Mouse (Mus musculus): ENCODE measurements around the gene Ajap1. TPM values are rescaled to one million over a fixed set of nuclear protein-coding genes. Genes with fewer than 3 reads are reported as not detected.

Gene Ajap1
- total RNA-seq (2021) = under 1 TPM; 0.14 to 0.22 TPM
- long read RNA-seq, experiment 1, partial matches to known transcripts = 0 of 1 reads
- long read RNA-seq, experiment 1, other reads (novel, unspliced or antisense) = 0 of 1 reads
- long read RNA-seq, experiment 2 = 0 reads

DNA sequence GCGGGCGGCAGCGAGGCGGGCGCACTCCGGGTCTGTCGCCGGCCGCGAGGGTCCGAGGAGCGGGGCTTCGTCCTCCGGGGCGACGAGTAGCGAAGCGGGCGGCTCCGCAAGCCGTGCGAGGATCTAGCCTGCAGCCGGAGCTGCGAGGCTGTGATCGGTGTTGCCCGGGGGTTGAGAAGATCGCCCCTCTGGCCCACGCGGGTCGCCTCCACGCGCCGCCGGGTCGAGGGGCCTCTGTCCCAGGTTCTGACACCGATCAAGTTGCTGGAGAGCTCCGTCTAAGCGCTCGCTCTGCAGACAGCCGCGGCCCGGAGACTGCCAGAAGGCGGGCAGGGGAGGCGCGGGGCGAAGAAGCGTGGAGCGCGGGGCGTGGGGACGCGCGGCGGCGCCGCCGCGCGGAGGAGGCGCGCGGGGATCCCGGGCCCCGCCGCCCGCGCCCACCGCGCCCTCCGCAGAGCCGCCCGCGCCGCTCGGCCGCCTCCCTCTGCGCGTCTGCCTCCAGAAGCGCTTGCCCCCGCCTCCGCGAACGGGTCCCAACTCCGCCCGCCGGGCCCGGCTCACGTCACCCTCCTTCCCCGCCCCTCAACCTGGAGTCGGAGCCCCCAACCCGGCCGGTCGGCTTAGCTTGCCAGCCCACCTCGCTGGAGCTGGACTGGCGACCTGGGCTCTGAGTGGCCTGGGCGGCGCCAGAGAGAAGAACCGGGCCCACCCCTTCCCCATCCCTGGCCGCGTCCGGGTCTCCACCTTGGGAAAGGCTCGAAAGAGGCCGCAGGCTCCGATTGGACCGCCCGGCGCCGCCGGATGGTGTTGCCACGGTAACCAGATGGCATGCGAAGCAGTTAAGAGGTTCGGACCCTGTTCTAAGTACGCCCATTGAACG, at the start of gene Ajap1:
Ajap1 (minus strand) TSS at position 353 of the 880 bp plus-strand sequence.
- peak in 1 of 2 experiments; percentile 9 for DNase-seq
- intact Hi-C loops (cut with DNase I) = loop anchor here (5.0 to 10.0 kb wide), 4 partner anchors 308 to 950 kb away; no protein-coding TSS in a partner anchor

DNA sequence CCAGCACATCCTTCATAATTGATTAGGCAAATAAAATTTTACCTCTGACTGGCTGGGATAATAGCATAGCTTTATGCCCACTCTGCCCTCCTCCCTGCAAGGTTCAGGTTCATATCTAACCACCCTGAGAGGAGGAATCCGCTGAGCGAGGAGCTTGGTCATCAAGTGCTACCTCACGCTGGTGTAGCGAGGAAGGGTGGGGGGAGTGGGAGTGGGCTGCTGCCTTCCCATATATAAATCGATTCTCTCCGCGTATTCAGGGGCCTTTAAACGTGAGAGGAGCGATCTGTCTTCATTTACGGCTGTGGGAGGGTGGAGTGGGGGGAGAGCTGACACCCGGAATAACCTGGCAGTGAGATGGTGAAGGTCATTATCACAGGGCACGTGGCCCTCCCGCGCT, 47.9 kb upstream of the Ajap1 start:
- intact Hi-C loops (cut with DNase I) = no loop called here
- DNase-seq = no peak

DNA sequence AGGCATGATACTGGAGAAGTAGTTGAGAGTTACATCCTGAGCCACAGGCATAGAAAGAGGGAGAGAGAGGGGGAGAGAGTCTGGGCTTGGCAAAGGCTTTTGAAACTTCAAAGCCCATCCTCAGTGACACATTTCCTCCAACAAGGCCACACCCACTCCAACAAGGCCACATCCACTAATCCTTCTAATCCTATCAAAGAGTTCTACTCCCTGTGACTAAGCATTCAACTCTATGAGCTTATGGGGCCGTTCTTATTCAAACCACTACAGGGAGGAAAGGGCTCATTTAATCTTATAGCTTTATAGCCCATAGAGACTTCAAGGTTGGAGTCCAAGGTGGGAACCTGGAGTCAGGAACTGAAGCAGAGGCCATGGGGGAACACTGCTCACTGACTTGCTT, 39.0 kb upstream of the Ajap1 start:
- DNase-seq = no peak
- intact Hi-C loops (cut with DNase I) = no loop called here

DNA sequence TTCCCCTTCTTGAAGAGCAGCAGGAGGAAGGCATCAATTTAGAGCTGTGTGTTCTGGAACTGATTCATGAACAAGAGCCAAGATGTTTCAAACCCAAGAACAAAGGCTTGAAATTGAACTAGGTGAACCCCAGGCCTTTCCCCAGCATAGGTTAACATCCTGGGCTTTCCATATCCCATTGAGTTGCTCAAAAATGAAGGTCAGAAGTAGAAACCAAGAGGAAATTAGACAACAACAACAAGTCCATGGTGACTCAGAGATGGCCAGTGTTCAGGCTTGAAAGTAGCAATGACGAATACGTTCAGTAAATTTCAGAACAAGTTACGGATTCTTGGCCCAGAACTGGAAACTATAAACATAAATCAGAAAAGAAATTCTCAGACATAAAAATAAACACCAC, 37.3 kb upstream of the Ajap1 start:
- DNase-seq = no peak
- intact Hi-C loops (cut with DNase I) = no loop called here

DNA sequence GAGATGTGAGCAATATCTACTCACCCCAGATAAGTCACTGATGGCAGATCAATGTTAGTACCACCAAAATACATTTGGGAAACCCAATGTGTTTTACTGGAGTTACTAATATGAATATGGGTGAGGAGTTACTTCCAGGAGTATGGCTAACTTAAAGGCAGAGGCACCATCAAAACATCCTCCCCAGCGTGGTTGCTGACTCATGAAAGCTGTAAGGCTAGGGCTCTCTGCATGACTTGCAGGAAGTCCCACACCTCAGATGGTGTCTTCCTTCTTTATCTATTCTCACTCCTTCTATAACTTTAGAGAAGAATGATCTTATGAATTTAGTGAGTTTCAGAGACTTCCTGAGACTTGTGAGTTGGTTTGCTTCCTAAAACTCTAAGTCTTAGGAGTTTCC, 36.7 kb upstream of the Ajap1 start:
- intact Hi-C loops (cut with DNase I) = no loop called here
- no peak for DNase-seq

DNA sequence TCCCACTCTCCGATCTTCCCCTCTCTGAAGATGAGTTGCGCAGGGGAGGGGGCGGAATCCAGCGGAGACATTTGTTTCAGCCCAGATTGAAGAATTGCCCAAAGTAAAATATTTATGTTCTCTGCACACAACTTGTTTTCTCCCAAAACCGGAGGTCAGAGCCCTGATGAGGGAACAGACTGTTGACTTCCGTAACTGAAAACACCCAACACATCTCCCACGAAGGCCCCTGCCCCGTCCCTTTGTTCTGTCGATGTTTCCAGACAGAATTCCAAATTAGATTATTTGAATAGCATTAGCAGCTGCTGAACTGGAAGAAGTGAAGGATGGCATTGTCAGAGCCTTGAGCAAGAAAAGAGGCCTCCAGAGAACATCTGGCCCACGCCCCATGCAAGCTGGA, 33.2 kb upstream of the Ajap1 start:
- DNase-seq = no peak

DNA sequence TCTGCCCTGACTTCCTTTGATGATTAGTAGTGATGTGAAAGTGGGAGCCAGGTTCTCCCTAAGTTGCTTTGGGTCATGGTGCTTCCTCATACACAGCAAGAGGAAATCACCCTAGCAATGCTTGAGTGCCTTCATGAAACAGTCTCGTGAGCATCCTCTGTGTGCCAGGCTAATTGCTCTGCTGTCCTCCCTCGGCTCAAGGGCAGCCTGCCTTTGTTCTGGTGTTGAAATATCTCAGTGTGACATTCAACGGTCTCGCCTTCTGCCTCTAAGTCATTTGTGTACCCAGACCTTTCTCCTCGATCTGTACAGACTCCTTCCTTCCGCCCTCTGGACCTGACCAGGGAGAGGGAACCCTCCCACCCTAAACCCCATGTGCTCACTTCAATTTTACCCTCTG, 31.5 kb upstream of the Ajap1 start:
- no peak for DNase-seq
- intact Hi-C loops (cut with DNase I) = no loop called here

More for the DNA sequence above, 33.2 kb upstream of the Ajap1 start:
- intact Hi-C loops (cut with DNase I) = no loop called here

DNA sequence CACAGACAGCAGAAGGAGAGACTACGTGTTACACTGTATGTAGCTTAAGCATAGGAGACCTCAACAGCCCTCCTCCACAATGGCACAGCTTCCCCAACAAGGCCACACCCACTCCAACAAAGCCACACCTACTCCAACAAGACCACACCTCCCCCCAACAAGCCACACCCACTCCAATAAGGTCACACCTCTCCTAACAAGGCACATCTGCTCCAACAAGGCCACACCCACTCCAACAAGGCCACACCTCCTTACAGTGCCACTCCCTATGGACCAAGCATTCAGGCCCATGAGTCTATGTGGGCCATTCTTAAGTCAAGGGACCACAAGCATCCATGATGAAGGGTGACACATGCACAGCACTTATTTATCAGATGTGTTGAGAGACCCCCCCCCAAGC, 28.9 kb upstream of the Ajap1 start:
- intact Hi-C loops (cut with DNase I) = no loop called here

DNA sequence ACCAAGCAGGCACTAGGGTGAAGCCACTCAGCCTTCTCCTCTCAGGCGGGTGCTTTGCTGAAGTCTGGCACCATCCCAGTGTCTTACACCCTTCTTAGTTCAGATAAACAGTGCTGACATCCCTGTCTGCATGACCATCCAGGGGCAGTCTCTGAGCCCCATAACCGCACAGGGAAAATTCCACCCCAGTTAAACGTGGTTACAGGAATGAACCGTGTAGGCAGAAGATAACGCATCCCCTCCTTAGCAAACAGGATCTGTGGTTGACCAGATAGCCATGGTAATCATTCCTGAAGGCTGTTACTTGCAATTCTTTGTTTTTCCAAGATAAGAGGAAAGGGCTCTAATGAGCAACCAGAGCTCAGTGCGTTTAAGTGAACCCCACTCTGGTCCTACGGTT, 19.3 kb upstream of the Ajap1 start:
- intact Hi-C loops (cut with DNase I) = no loop called here
- DNase-seq = no peak

More for the DNA sequence above, 28.9 kb upstream of the Ajap1 start:
- no peak for DNase-seq

DNA sequence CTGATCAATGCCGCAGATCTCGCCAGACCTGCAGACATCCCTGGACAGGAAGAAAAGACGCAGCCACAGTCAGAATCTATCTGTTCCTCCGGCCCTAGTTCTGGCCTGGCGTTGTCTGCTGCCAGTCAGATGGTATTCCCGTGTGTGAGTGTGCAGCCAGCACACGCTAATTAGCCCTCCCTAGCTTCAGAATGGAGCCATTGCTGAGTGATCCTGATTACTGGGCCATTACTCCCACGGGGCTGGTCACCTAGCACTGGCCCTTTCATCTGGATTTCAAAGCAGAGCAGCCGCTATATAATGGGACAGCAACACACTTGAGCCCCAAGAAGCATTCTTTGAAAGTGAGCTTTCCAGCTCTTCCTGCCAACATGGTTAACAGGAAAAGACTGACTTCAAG, 9.8 kb upstream of the Ajap1 start:
- intact Hi-C loops (cut with DNase I) = no loop called here

DNA sequence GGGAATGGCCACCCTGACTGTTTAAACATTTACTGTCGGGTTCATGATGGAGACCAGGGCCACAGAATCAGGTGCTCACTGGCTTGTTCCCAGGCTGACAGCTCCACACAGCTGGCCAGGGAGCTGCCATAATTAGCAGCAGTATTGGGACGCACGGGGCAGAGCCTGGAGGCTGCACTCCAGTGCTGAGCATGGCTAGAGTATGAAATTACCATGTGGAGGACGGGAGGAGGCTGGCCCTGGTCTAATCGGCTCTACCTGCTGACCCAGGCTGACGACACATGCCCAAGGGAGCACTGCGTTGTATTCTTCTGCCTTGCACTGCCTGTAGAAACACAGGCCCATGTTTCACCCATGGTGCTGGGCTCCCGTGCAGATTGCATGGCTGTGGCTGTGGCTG, 6.5 kb upstream of the Ajap1 start:
- intact Hi-C loops (cut with DNase I) = loop anchor here (10.0 kb wide), 3 partner anchors 314 to 864 kb away; no protein-coding TSS in a partner anchor
- no peak for DNase-seq

More for the DNA sequence above, 9.8 kb upstream of the Ajap1 start:
- no peak for DNase-seq

DNA sequence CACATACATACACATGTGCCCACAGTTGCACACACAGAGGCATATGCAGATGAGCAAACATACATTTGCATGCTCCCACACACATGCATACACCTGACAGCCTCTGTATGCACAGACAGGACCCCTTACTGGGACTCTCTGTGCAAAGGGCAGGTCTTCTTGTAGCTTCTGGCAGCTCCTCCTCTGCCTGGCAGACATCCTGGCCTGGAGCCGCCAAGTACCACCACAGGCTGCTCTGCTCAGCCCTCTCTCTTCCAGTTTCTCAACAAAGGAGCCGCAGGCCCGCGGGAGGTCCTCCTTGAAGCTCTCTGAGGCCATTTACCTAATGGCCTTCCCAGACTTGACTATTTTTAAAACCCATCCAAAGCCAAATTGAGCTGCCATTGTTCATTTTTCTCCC, 3.3 kb upstream of the Ajap1 start:
- intact Hi-C loops (cut with DNase I) = loop anchor here (10.0 kb wide), 3 partner anchors 311 to 861 kb away; no protein-coding TSS in a partner anchor
- DNase-seq = no peak

DNA sequence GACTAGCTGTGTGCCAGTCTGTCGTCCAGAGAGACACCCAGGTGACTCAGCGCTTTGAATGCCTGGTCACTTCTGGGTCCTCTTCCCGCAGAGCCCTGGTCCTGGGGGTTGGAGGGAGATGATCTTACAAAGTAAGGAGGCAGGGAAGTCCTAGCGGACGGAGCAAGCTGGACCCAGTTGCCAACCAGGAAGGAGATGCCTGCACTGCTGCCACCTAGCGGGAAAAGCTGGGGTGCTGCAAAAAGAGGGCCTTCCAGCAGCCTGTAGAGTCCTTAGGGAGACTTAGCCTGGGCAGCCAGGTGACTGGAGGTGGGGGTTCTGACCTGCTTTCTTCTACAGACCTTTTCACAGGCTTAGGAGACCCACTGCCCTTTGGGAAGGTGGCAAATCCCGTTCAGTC, 1.8 kb upstream of the Ajap1 start:
- peak; percentile 67 to 75 for DNase-seq
- intact Hi-C loops (cut with DNase I) = loop anchor here (5.0 to 10.0 kb wide), 4 partner anchors 310 to 952 kb away; no protein-coding TSS in a partner anchor

DNA sequence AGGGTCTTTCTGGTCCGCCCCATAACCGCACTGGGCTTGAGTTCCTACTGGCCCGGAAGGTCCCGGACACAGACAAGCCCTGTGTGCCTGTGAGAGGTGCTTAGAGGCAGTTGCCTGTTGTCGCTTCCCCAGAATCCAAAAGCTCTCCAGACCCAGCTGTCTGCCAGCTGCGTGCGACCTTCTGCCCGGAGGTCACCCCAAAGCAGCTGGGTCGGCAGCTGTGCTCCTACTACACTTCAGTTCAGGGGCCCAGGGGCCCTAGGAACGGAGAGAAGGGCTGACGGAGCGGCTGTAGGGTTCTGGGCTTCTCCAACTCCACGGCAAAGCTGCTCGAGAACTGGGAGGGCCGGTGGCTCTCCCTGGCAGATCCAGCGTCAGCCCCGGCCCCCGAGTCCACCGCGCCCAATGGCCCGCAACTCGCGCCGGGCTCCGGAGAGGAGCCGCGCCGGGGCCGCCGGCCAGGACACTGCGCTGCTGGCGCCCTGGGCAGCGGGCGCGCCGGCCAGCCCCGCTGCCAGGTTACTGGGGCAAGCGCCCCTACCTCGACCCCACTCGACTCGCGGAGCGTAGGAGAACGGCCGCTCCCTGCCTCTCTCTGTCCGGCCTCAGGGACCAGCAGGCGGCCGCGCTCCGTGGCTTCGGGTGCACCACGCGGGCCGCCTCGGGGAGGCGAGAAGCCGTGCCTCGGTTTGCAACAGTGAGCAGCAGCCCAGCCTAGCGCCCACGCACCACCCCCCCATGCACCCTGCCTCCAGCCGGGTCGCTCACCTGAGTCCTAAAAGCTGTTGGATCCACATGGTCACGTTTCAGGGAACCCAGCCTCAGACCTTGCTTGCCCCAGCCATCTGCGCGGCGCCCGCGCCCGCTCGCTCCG, 1.0 kb downstream of the Ajap1 start:
- intact Hi-C loops (cut with DNase I) = loop anchor here (5.0 to 10.0 kb wide), 4 partner anchors 307 to 949 kb away; no protein-coding TSS in a partner anchor
- DNase-seq = no peak

DNA sequence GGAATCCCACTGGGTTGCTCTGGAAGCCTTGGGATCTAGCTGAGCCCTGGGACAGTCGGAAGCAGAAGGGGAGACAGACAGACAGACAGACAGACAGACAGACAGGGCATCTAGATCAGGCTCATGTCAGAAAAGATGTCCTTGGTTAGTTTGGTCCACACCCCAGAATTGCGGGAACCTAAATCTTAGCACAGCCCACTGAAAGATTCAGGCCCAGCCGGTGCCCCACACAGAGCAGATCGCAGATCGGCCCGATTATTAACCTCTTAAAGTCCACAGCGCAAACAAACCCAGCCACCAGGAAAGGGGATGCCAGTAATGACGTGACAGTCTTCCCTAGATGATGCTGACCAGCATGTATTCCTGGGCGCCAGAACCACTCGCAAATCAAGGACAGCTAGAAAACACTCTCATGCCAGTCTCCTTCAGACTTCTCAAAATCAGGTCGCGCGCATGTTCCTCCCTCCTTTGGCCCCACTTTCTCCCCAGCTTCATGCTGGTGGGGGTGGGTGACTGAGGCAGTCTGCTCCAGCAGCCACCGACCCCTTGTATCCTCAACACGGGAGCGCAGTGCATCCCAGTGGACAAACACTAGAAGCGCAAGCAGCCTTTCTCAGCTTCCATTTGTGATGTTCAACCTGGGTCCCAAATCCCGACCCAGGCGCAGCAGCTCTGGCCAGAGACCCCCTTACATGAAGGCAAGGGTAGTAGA, 1.9 kb downstream of the Ajap1 start:
- peak; percentile 5 to 23 for DNase-seq
- intact Hi-C loops (cut with DNase I) = loop anchor here (5.0 to 10.0 kb wide), 4 partner anchors 306 to 948 kb away; no protein-coding TSS in a partner anchor

DNA sequence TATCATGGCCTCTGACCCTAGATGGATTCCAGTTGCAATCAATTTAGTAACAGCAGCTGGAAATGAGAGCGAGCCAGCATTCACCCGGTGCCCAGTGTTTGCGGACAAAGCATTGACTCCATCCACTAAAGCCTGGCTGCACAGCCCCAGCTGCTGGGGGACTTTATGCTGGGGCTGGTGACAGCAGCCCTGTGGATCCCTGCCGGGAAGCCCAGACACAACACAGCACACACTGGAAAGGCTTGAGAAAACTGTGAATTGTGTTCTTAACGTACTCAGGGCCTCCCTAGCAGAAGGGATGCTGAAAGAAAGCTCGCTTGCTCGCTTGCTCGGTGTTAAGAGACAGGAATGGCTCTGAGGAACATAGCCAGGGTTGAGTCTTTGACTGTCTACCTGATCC, 3.5 kb downstream of the Ajap1 start:
- no peak for DNase-seq
- intact Hi-C loops (cut with DNase I) = no loop called here

DNA sequence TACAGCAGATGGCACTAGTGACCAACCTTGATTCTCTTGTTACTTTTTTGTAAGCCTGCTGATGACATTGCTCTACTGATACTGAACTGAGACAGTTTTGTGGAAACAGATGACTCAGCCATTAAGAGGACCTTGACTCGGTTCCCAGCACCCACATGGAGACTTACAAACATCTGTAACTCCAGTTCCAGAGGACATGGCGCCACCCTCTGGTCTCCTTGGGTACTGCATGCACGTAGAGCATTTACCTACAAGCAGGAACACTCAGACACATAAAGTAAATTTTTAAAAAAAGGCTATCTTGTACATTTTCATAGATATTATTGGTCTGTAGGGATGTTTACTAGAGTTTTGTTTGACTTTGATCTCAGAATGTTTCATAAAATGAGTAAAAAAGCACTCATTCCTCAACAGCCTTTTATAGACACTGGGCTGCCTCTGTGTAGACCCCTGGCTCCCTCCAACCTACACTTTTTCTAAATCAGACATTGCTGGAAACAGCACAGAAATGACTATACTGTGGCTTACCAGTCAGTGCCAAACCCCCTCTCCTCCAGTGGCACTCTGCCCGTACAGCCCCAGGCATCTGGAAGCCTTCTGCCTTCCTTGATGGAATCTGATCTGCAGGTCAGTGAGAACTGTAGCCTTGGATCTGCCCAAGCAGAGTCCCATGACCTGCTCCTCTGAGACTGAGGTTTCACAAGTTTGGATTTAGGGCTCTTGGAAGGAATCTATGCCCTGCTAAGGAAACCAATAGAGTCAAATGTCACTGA, 8.9 kb downstream of the Ajap1 start:
- no peak for DNase-seq
- intact Hi-C loops (cut with DNase I) = no loop called here

DNA sequence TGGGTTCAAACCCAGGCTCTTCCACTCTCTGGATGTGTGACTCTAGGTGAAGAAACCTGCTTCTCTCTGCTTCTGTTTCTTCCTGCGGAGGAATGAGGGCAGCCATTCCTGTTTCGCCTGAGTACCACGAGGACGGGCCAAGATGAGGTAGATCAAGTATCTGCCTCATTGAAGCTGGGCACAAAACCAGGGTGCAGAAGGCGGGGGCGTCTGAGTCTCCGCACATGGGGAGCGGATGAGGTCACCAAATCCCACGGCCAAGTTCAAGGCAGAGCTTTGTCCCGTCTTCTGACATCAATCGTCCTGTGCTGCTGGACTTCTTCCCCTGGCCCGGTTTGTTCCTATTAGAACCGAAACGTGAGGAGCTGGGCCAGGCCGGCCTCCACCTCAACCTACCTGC, 12.9 kb downstream of the Ajap1 start:
- DNase-seq = no peak
- intact Hi-C loops (cut with DNase I) = no loop called here

DNA sequence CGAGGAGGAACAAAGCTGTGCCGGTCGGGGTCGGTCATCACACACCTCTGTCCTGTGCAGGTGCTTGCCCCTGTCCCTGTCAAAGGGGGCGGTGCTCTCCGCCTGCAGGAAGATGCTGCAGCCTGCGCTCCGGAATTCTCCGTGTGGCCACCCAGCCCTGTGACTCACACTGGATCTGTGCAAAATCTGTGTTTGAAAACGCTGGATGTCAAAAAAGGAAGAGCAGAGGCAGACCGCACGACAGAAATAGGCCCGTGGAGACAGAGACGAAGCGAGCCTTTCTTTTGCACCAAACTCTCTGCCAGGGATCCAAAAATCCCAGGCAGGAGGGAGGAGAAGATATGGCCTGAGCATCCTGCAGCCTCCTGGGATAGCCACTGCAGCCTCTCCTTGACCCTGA, 22.7 kb downstream of the Ajap1 start:
- intact Hi-C loops (cut with DNase I) = no loop called here
- no peak for DNase-seq
